Mouse (Mus musculus): ENCODE data around the gene Naf1.

DNA sequence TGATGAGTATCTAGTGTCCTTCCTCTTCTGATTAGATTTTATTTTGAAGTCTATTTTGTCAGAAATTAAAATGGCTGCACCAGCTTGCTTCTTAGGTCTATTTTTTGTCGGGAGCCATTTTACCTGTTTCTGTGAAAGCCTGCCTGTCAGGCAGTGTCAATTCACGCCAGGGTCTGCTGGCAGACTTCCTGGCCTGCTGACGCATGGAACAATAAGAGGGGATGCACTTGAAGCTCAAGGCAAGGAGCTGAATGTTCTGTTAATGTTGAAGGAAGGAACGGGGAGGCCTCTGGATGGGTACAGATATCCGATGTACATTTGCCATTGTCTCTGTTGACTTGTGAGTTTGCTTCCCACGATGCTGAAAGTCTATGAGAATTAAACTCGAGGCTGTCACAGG, 56.0 kb downstream of the Naf1 start:
- TF ChIP-seq CTCF (IDR thresholded peaks at IDR 0.05; ENCODE audit: borderline replicate concordance, control insufficient read depth, extremely low read depth, insufficient read depth, low read length, poor library complexity) (no peak), POLR2A (IDR thresholded peaks at IDR 0.05; ENCODE audit: control insufficient read depth, extremely low read depth, insufficient read depth, low read length, poor library complexity) (no peak)

All from thymus, adult 2 months (tissue).